Mouse (Mus musculus): ENCODE data around the gene Pcyt1a.
A peak's percentile ranks its signal among the peaks of the same experiment; 100 is the strongest.

DNA sequence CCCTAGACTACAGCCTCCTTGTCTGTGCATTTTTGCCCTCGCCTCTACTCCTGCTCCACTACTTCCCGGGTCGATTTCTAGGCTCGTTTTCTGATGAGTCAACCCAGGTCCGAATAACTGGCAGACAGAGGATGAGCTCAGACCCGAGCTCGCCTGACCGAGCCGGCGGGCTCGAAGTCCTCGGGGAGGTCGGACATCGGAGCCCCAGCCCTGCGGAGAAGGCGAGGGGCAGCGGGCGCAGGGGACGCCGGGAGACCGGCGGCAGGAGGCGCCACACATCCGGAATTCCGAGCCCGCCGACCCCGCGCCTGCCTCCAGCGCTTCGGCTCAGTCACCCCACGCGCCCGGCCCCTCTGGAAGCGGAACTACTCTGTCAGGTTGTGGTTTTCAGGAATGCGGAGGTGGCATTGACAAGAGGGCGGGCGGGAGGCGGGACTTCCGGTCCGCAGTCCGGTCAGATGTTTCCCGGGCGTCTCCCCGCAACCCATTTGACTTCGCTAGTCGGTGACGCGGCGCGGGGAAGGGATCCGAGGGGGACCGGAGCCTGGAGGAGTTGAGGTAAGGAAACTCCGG is at the start of gene Pcyt1a:
- peak; percentile 69 for TF ChIP-seq MAX (IDR thresholded peaks at IDR 0.05)
- TF ChIP-seq CTCF (IDR thresholded peaks at IDR 0.05; ENCODE audit: control insufficient read depth, insufficient read depth, insufficient read length): peak; percentile 7
- no peak for TF ChIP-seq USF1 (IDR thresholded peaks at IDR 0.05; ENCODE audit: low read depth)
- no peak for TF ChIP-seq MYOG (IDR thresholded peaks at IDR 0.05; ENCODE audit: control insufficient read depth, extremely low read depth, insufficient read length)
- TF ChIP-seq FOSL1 (IDR thresholded peaks at IDR 0.05; ENCODE audit: insufficient read depth, low read length, poor library complexity, severe bottlenecking): no peak
- no peak for TF ChIP-seq MYOD1 (IDR thresholded peaks at IDR 0.05; ENCODE audit: control insufficient read depth, insufficient read length, low read depth)

Measured in C2C12 (cell line).